Mouse (Mus musculus): ENCODE results near the gene Slc6a18. TPM values are rescaled to one million over a fixed set of nuclear protein-coding genes. Genes with fewer than 3 reads are reported as not detected.

Slc6a18 gene
- polyA plus RNA-seq, 1 experiment from 2014 or later = not detected

DNA sequence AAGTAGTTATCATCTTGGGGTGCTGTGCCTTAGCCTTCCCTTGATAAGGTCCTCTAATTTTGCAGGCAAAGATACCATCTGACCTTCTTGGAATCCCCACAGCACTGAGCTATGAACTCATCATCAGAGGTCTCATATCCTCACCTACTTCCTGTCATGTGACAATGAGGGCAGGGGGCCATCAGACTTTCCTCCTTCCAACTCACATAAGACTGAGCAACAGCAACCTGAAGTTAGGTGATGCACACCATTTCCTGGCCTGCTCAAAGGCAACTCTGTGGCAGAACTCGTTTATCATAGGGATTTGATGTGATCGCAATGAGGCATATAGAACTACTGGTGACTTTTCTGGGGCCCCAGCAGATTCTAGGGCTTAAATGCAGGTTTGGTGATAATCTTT, 4.4 kb upstream of the Slc6a18 start:
- no peak overlapping the region for H3K4me3 ChIP-seq (ENCODE audit: low read depth, low read length)

DNA sequence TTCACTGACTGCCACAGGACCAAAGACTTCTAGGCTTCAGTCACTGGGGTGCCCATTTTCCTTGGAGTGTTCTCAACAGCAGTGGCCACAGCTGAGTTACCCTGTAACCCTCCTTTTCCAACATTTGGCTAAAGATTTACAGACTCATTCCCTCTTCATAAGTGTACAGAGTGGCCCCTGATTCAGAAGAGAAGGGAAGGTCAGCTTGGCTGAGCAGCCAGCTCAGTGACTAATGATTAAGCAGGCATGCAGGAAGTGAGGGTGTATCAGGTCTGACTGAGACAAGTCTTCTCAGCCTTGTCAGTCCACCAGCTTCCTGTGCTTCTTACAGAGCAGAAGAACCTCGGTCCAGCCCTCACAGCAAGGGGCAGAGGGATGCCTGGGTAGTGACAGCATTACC, 2.6 kb upstream of the Slc6a18 start:
- Histone ChIP-seq H3K4me1 (ENCODE audit: control insufficient read depth, insufficient read depth, low read length) (no peaks in the 10 kb centered on the region), H3K36me3 (ENCODE audit: control insufficient read depth, insufficient read depth, low read length) (no peaks in the 10 kb centered on the region), H3K9me3 (ENCODE audit: control insufficient read depth, low read length) (no peaks in the 10 kb centered on the region), H3K27me3 (ENCODE audit: control insufficient read depth, insufficient read depth, low read length) (no peaks in the 10 kb centered on the region), H3K4me2 (ENCODE audit: low read depth, severe bottlenecking) (no peak overlapping the region), H3K27ac (replicated peaks; ENCODE audit: low read depth, low read length) (no peak overlapping the region), H3K9ac (ENCODE audit: low read length) (no peak overlapping the region), H3K4me3 (ENCODE audit: low read depth, low read length) (no peak overlapping the region)
- ATAC-seq (ENCODE audit: insufficient number of reproducible peaks, low FRiP score, low TSS enrichment, low read depth) = no peak
- WGBS = 26% methylated on average over 1 of the region's 1 CpGs
- no peak for DNase-seq (ENCODE audit: low spot score)

More for the DNA sequence above, 4.4 kb upstream of the Slc6a18 start:
- 93% methylated on average over 2 of the region's 2 CpGs for WGBS
- DNase-seq (ENCODE audit: low spot score) (no peak), ATAC-seq (ENCODE audit: insufficient number of reproducible peaks, low FRiP score, low TSS enrichment, low read depth) (no peak)
- Histone ChIP-seq H3K36me3 (ENCODE audit: control insufficient read depth, insufficient read depth, low read length) (no peaks in the 10 kb centered on the region), H3K4me1 (ENCODE audit: control insufficient read depth, insufficient read depth, low read length) (no peaks in the 10 kb centered on the region), H3K27me3 (ENCODE audit: control insufficient read depth, insufficient read depth, low read length) (no peaks in the 10 kb centered on the region), H3K9me3 (ENCODE audit: control insufficient read depth, low read length) (no peaks in the 10 kb centered on the region), H3K4me2 (ENCODE audit: low read depth, severe bottlenecking) (no peak overlapping the region), H3K9ac (ENCODE audit: low read length) (no peak overlapping the region), H3K27ac (replicated peaks; ENCODE audit: low read depth, low read length) (no peak overlapping the region)

DNA sequence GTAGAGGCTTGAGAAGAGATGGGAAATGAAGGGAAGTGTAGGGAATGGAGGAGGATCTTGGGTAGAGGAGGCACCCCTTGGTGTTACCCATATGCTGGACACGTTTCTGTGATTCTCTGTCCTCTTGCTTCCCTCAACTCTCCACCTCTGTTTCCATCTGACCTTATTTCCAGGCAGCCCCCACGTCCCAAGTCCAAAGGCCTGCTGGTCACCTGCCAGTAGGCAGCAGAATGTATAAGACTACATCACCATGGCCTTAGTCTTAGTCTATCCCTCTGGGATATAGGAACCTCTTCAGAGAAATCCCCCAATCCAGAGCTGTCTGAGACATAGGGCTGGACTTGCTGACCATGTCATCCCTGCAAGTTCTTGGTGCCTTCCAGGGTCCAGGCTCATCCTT, 1.5 kb upstream of the Slc6a18 start:
- DNase-seq (ENCODE audit: low spot score) = no peak
- H3K36me3 ChIP-seq (ENCODE audit: control insufficient read depth, insufficient read depth, low read length) = no peaks in the 10 kb centered on the region
- no peak for ATAC-seq (ENCODE audit: insufficient number of reproducible peaks, low FRiP score, low TSS enrichment, low read depth)
- H3K27me3 ChIP-seq (ENCODE audit: control insufficient read depth, insufficient read depth, low read length) = no peaks in the 10 kb centered on the region
- no peak overlapping the region for H3K4me3 ChIP-seq (ENCODE audit: low read depth, low read length)
- no peaks in the 10 kb centered on the region for H3K9me3 ChIP-seq (ENCODE audit: control insufficient read depth, low read length)
- H3K27ac ChIP-seq (replicated peaks; ENCODE audit: low read depth, low read length) = no peak overlapping the region
- H3K4me2 ChIP-seq (ENCODE audit: low read depth, severe bottlenecking) = no peak overlapping the region
- H3K4me1 ChIP-seq (ENCODE audit: control insufficient read depth, insufficient read depth, low read length) = no peaks in the 10 kb centered on the region
- 40% methylated on average over 2 of the region's 2 CpGs for WGBS
- no peak overlapping the region for H3K9ac ChIP-seq (ENCODE audit: low read length)

DNA sequence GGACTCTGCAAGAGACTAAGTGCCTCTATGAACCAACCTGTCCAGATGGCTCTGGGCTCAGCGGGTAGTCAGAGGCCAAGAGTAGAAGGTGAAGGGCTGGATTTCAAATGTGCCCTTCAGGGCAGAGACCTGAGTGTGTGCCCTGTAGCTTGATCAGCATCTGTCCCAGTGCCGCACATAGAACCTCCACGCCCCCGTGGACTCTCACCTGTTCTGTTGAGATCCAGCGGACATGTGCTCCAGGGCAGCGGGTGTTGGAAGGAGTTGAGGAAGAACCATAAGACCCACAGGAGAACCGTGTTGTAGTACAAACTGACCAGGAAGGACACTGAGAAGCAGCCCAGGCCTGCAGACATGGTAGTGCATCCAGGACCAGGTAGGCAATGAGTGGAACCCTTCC, 2.7 kb downstream of the Slc6a18 start:
- H3K36me3 ChIP-seq (ENCODE audit: control insufficient read depth, insufficient read depth, low read length) = no peaks in the 10 kb centered on the region
- H3K27me3 ChIP-seq (ENCODE audit: control insufficient read depth, insufficient read depth, low read length) = no peaks in the 10 kb centered on the region
- WGBS = 88% methylated on average over 7 of the region's 7 CpGs
- no peak overlapping the region for H3K4me2 ChIP-seq (ENCODE audit: low read depth, severe bottlenecking)
- DNase-seq (ENCODE audit: low spot score) (no peak), ATAC-seq (ENCODE audit: insufficient number of reproducible peaks, low FRiP score, low TSS enrichment, low read depth) (no peak)
- no peak overlapping the region for H3K4me3 ChIP-seq (ENCODE audit: low read depth, low read length)
- H3K4me1 ChIP-seq (ENCODE audit: control insufficient read depth, insufficient read depth, low read length) = no peaks in the 10 kb centered on the region
- no peak overlapping the region for H3K27ac ChIP-seq (replicated peaks; ENCODE audit: low read depth, low read length)
- no peaks in the 10 kb centered on the region for H3K9me3 ChIP-seq (ENCODE audit: control insufficient read depth, low read length)
- H3K9ac ChIP-seq (ENCODE audit: low read length) = no peak overlapping the region

DNA sequence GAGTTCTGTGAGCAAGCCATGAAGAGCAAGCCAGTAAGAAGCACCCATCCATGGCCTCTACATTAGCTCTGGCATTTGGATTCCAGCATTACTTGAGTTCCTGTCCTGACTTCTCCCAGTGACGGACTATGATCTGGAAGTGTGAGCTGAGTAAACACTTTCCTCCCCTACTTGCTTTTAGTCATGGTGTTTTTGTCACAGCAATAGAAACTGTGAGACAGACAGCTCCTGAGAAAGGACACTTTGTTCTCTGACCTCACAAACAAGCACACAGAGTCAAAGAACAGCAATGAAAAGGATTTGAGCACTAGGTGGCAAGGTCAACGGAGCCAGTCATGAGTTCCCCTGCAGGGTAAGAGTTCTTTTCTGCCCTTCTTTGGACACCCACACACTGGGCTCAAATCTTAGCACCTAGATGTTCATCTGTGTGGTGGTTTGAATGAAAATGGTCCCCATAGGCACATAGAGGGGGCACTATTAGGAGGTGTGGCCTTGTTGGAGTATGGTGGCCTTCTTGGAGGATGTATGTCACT, 17.6 kb downstream of the Slc6a18 start:
- Histone ChIP-seq H3K36me3 (ENCODE audit: control insufficient read depth, insufficient read depth, low read length) (no peaks in the 10 kb centered on the region), H3K27ac (replicated peaks; ENCODE audit: low read depth, low read length) (no peak overlapping the region), H3K27me3 (ENCODE audit: control insufficient read depth, insufficient read depth, low read length) (no peaks in the 10 kb centered on the region), H3K4me1 (ENCODE audit: control insufficient read depth, insufficient read depth, low read length) (no peaks in the 10 kb centered on the region), H3K9me3 (ENCODE audit: control insufficient read depth, low read length) (no peaks in the 10 kb centered on the region), H3K4me2 (ENCODE audit: low read depth, severe bottlenecking) (no peak overlapping the region), H3K4me3 (ENCODE audit: low read depth, low read length) (no peak overlapping the region), H3K9ac (ENCODE audit: low read length) (no peak overlapping the region)
- ATAC-seq (ENCODE audit: insufficient number of reproducible peaks, low FRiP score, low TSS enrichment, low read depth) (no peak), DNase-seq (ENCODE audit: low spot score) (no peak)
- 87% methylated on average over 2 of the region's 2 CpGs for WGBS

DNA sequence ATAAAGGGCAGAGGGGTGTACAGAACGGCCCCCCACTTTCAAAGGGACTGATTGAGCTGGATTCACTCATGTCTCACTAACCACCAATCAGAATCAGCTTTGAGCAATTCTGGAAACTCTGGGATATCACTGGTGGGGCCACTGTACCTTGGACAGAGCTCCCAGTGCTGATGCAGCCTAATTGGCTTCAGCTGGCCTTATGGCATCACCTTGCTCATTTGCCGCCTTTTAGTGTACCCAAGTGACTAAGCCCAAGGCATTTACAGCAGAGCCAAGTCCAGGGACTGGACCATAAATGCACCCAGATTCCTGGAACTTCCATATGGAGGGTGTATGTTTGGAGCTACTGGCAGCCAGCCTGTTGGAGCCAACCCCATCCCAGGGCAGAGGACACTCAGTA, 18.9 kb downstream of the Slc6a18 start:
- DNase-seq (ENCODE audit: low spot score) = no peak
- Histone ChIP-seq H3K9ac (ENCODE audit: low read length) (no peak overlapping the region), H3K4me2 (ENCODE audit: low read depth, severe bottlenecking) (no peak overlapping the region), H3K27ac (replicated peaks; ENCODE audit: low read depth, low read length) (no peak overlapping the region), H3K4me3 (ENCODE audit: low read depth, low read length) (no peak overlapping the region), H3K36me3 (ENCODE audit: control insufficient read depth, insufficient read depth, low read length) (no peaks in the 10 kb centered on the region), H3K4me1 (ENCODE audit: control insufficient read depth, insufficient read depth, low read length) (no peaks in the 10 kb centered on the region), H3K27me3 (ENCODE audit: control insufficient read depth, insufficient read depth, low read length) (no peaks in the 10 kb centered on the region), H3K9me3 (ENCODE audit: control insufficient read depth, low read length) (no peaks in the 10 kb centered on the region)
- no peak for ATAC-seq (ENCODE audit: insufficient number of reproducible peaks, low FRiP score, low TSS enrichment, low read depth)
- WGBS = 35% methylated on average over 2 of the region's 2 CpGs

DNA sequence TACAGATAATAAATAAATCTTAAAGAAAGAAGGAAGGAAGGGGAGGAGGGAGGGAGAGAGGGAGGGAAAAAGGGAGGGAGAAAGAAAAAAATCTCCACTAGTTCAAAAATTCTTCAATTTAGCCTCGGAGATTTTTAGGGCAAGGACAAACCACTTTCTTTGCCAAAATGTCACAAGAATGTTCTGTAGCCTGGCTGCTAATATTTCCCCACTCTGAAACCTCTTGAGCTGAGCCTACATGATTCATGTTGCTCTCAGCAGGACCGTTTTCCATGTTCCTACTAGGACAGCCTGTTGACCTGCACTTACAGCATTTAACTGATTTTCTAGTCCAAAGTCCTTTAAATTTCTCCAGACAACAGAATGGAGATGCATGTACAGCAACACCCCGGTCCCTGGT, 22.8 kb downstream of the Slc6a18 start:
- no peak overlapping the region for H3K27ac ChIP-seq (replicated peaks; ENCODE audit: low read depth, low read length)
- DNase-seq (ENCODE audit: low spot score) = no peak
- ATAC-seq (ENCODE audit: insufficient number of reproducible peaks, low FRiP score, low TSS enrichment, low read depth) = no peak
- H3K4me1 ChIP-seq (ENCODE audit: control insufficient read depth, insufficient read depth, low read length) = no peaks in the 10 kb centered on the region
- no peak overlapping the region for H3K9ac ChIP-seq (ENCODE audit: low read length)
- no peak overlapping the region for H3K4me2 ChIP-seq (ENCODE audit: low read depth, severe bottlenecking)
- no peak overlapping the region for H3K4me3 ChIP-seq (ENCODE audit: low read depth, low read length)
- WGBS = 81% methylated on average over 3 of the region's 3 CpGs
- no peaks in the 10 kb centered on the region for H3K9me3 ChIP-seq (ENCODE audit: control insufficient read depth, low read length)
- H3K27me3 ChIP-seq (ENCODE audit: control insufficient read depth, insufficient read depth, low read length) = no peaks in the 10 kb centered on the region
- no peaks in the 10 kb centered on the region for H3K36me3 ChIP-seq (ENCODE audit: control insufficient read depth, insufficient read depth, low read length)

DNA sequence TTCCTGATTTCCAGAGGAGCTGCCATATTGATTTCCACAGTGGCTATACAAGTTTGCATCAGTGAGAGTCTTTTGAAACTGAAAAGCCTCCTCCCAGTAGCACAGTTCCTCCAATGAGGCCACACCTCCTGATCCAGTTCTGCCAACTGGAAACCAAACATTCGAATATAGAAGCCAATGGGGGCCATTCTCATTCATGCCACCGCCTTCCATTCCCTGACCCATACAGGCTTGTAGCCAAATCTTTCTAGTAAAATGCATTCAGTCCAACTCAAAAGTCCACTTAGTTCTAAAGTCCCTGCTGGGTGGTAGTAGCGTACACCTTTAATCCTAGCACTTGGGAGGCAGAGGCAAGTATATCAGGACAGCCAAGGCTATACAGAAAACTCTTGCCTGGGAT, 24.6 kb downstream of the Slc6a18 start:
- Histone ChIP-seq H3K4me1 (ENCODE audit: control insufficient read depth, insufficient read depth, low read length) (no peaks in the 10 kb centered on the region), H3K4me3 (ENCODE audit: low read depth, low read length) (no peak overlapping the region), H3K36me3 (ENCODE audit: control insufficient read depth, insufficient read depth, low read length) (no peaks in the 10 kb centered on the region), H3K9ac (ENCODE audit: low read length) (no peak overlapping the region), H3K4me2 (ENCODE audit: low read depth, severe bottlenecking) (no peak overlapping the region), H3K27me3 (ENCODE audit: control insufficient read depth, insufficient read depth, low read length) (no peaks in the 10 kb centered on the region), H3K9me3 (ENCODE audit: control insufficient read depth, low read length) (no peaks in the 10 kb centered on the region), H3K27ac (replicated peaks; ENCODE audit: low read depth, low read length) (no peak overlapping the region)
- no peak for ATAC-seq (ENCODE audit: insufficient number of reproducible peaks, low FRiP score, low TSS enrichment, low read depth)
- 83% methylated on average over 3 of the region's 3 CpGs for WGBS
- no peak for DNase-seq (ENCODE audit: low spot score)

DNA sequence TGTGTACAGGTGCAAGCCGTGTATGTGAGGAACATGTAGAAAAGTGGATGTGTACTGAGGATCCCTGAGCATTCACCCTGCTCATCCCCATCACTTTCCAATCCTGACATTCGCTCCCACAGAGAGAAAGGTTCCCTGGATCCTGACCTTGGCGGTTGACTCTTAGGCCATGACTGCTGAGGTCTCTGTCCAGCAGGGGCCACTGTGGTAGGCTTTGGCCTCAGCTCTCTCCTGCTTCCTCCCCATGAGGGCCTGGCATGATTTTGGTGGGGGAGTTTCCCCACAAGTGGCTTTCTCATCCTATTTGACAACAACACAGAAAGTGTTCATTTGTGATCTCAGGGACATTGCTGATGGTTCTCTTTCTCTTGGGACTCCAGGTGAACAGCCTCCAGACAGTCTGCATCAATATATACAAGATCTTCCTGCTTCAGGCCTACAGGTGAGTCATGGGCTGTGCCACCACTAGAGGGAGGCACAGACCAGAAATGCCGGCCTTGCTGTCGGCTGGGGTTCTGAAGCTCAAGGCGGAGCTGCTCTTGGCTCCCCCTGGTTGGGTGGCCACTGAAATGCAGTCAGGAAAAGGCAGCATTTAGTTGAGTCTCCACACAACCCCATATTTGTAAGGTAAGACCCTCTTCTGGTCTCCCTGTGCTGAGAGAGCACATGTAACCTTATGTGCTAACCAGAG, 31.3 kb downstream of the Slc6a18 start:
- Histone ChIP-seq H3K36me3 (ENCODE audit: control insufficient read depth, insufficient read depth, low read length) (no peaks in the 10 kb centered on the region), H3K9me3 (ENCODE audit: control insufficient read depth, low read length) (no peaks in the 10 kb centered on the region), H3K4me3 (ENCODE audit: low read depth, low read length) (no peak overlapping the region), H3K27me3 (ENCODE audit: control insufficient read depth, insufficient read depth, low read length) (no peaks in the 10 kb centered on the region), H3K4me1 (ENCODE audit: control insufficient read depth, insufficient read depth, low read length) (no peaks in the 10 kb centered on the region), H3K27ac (replicated peaks; ENCODE audit: low read depth, low read length) (no peak overlapping the region), H3K4me2 (ENCODE audit: low read depth, severe bottlenecking) (no peak overlapping the region), H3K9ac (ENCODE audit: low read length) (no peak overlapping the region)
- no peak for ATAC-seq (ENCODE audit: insufficient number of reproducible peaks, low FRiP score, low TSS enrichment, low read depth)
- peak; percentile 66 for DNase-seq (ENCODE audit: low spot score)
- 44% methylated on average over 6 of the region's 6 CpGs for WGBS

All from limb, embryonic 11.5 days (tissue).